Mouse (Mus musculus): ENCODE measurements around the gene Trabd2b. TPM values are rescaled to one million over a fixed set of nuclear protein-coding genes. Genes with fewer than 3 reads are reported as not detected.

The Trabd2b gene
- polyA plus RNA-seq, 1 experiment from 2014 or later, result 0.32 TPM

- 83% methylated on average over 4 of the region's 4 CpGs for WGBS
- ATAC-seq (replicated peaks), result no peak
- H3K4me2 ChIP-seq (replicated peaks), result no peak overlapping the region
Measured at GRCm38 (mm10) chr4:114533894-114534754, 127.6 kb downstream of the Trabd2b start.

DNA sequence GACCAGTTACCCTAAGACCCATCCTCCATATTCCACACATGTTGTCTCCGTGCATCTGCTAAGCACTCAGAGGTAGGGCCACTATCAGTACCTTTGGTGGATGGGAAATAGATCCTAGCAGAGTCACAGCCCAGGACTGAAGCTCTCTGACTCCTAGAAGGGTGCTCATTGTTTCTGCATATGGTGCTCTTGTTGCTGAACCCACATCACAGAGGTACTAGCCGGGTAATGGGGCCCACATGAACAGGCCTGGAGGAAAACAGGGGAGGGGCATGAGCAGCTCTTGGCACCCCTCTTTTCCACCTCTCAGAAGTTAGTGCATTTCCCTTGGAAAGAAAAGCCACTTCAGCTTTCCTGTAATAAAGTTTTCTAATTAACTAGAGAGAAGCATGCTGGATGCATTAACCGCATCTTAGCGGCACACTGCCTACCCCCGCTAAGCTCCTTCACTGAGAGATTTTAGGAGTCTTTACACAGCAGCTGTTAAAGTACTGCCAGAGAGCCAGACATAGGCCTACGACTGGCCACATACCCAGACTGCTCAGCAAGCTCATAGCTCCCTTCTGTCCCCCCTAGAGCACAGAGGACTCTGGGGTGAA lies 131.0 kb downstream of the Trabd2b start:
- Histone ChIP-seq H3K4me2 (replicated peaks) (no peak overlapping the region), H3K9me3 (no peaks in the 10 kb centered on the region), H3K27ac (replicated peaks) (no peak overlapping the region), H3K4me1 (no peaks in the 10 kb centered on the region), H3K4me3 (no peak overlapping the region), H3K36me3 (no peaks in the 10 kb centered on the region), H3K27me3 (no peaks in the 10 kb centered on the region), H3K9ac (replicated peaks) (no peak overlapping the region)
- 72% methylated on average over 6 of the region's 6 CpGs for WGBS
- ATAC-seq (replicated peaks), result no peak

More at GRCm38 (mm10) chr4:114533894-114534754, 127.6 kb downstream of the Trabd2b start:
- H3K36me3 ChIP-seq, result no peaks in the 10 kb centered on the region
- H3K4me3 ChIP-seq, result no peak overlapping the region
- H3K4me1 ChIP-seq, result no peaks in the 10 kb centered on the region
- no peaks in the 10 kb centered on the region for H3K27me3 ChIP-seq
- no peaks in the 10 kb centered on the region for H3K9me3 ChIP-seq
- no peak overlapping the region for H3K9ac ChIP-seq (replicated peaks)
- H3K27ac ChIP-seq (replicated peaks), result no peak overlapping the region

GRCm38 (mm10) chr4:114540031-114540430 lies 133.5 kb downstream of the Trabd2b start:
- no peaks in the 10 kb centered on the region for H3K9me3 ChIP-seq
- H3K36me3 ChIP-seq, result no peaks in the 10 kb centered on the region
- no peaks in the 10 kb centered on the region for H3K27me3 ChIP-seq
- ATAC-seq (replicated peaks), result no peak
- H3K9ac ChIP-seq (replicated peaks), result no peak overlapping the region
- 90% methylated on average over 7 of the region's 7 CpGs for WGBS
- no peak overlapping the region for H3K4me2 ChIP-seq (replicated peaks)
- H3K4me1 ChIP-seq, result no peaks in the 10 kb centered on the region
- H3K4me3 ChIP-seq, result no peak overlapping the region
- no peak overlapping the region for H3K27ac ChIP-seq (replicated peaks)

- no peak overlapping the region for H3K4me3 ChIP-seq
- no peak overlapping the region for H3K4me2 ChIP-seq (replicated peaks)
- ATAC-seq (replicated peaks), result no peak
- H3K27ac ChIP-seq (replicated peaks), result no peak overlapping the region
- WGBS, result 89% methylated on average over 1 of the region's 1 CpGs
- no peaks in the 10 kb centered on the region for H3K4me1 ChIP-seq
- no peaks in the 10 kb centered on the region for H3K36me3 ChIP-seq
- H3K27me3 ChIP-seq, result no peaks in the 10 kb centered on the region
- H3K9me3 ChIP-seq, result no peaks in the 10 kb centered on the region
- no peak overlapping the region for H3K9ac ChIP-seq (replicated peaks)
Measured at GRCm38 (mm10) chr4:114541221-114541620, 134.7 kb downstream of the Trabd2b start.

DNA sequence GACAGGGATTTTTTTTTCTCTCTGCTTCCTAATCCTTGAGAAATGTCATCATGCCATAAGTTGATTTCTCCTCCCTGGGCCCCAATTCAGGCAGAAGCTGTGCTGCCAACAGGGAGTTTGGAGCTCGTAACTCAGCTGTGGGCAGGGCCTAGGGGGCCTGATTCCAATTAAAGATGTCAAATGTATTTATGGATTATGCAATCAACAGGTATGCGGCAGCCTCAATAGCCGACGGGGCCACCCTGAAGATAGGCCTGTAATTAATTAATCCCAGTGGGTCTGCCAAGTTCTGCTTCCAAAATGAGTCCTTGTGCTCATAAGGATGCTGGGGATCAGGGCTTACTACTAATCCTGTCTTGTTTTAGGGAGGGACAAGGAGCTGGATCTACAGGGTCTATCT lies 135.6 kb downstream of the Trabd2b start:
- Histone ChIP-seq H3K27ac (replicated peaks) (no peak overlapping the region), H3K4me2 (replicated peaks) (no peak overlapping the region), H3K4me3 (no peak overlapping the region), H3K9me3 (no peaks in the 10 kb centered on the region), H3K9ac (replicated peaks) (no peak overlapping the region), H3K4me1 (no peaks in the 10 kb centered on the region), H3K36me3 (no peaks in the 10 kb centered on the region), H3K27me3 (no peaks in the 10 kb centered on the region)
- WGBS, result 66% methylated on average over 4 of the region's 4 CpGs
- ATAC-seq (replicated peaks), result no peak

- no peaks in the 10 kb centered on the region for H3K36me3 ChIP-seq
- no peak for ATAC-seq (replicated peaks)
- H3K27me3 ChIP-seq, result no peaks in the 10 kb centered on the region
- H3K27ac ChIP-seq (replicated peaks), result no peak overlapping the region
- H3K4me2 ChIP-seq (replicated peaks), result no peak overlapping the region
- 75% methylated on average over 3 of the region's 3 CpGs for WGBS
- H3K9ac ChIP-seq (replicated peaks), result no peak overlapping the region
- no peak overlapping the region for H3K4me3 ChIP-seq
- no peaks in the 10 kb centered on the region for H3K4me1 ChIP-seq
- no peaks in the 10 kb centered on the region for H3K9me3 ChIP-seq
Measured at GRCm38 (mm10) chr4:114545481-114546200, 139.1 kb downstream of the Trabd2b start.

- Histone ChIP-seq H3K27ac (replicated peaks) (no peak overlapping the region), H3K27me3 (no peaks in the 10 kb centered on the region), H3K4me2 (replicated peaks) (no peak overlapping the region), H3K9ac (replicated peaks) (no peak overlapping the region), H3K9me3 (no peaks in the 10 kb centered on the region), H3K36me3 (no peaks in the 10 kb centered on the region), H3K4me3 (no peak overlapping the region), H3K4me1 (no peaks in the 10 kb centered on the region)
- 83% methylated on average over 8 of the region's 8 CpGs for WGBS
- ATAC-seq (replicated peaks), result no peak
Measured at GRCm38 (mm10) chr4:114547658-114548448, 141.3 kb downstream of the Trabd2b start.

DNA sequence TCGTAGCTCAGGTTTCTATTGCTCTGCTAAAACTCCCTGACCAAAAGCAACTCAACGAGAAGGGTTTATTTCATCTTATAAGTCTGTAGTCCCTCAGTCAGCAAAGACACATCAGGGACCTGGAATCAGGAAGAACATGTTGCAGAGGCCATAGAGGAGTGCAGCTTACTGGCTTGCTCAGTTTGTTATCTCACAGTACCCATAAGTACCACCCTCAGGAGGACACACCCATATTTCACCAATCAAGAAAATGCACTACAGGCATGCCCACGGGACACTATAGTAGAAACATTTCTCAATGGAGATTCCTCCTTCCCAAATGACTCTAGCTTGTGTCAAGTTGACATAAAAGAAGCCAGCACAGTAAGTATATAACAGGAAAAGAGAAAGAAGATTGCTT lies 143.0 kb downstream of the Trabd2b start:
- Histone ChIP-seq H3K36me3 (no peaks in the 10 kb centered on the region), H3K27me3 (no peaks in the 10 kb centered on the region), H3K27ac (replicated peaks) (no peak overlapping the region), H3K4me3 (no peak overlapping the region), H3K4me1 (no peaks in the 10 kb centered on the region), H3K9me3 (no peaks in the 10 kb centered on the region), H3K9ac (replicated peaks) (no peak overlapping the region), H3K4me2 (replicated peaks) (no peak overlapping the region)
- WGBS, result 95% methylated on average over 3 of the region's 3 CpGs
- no peak for ATAC-seq (replicated peaks)

DNA sequence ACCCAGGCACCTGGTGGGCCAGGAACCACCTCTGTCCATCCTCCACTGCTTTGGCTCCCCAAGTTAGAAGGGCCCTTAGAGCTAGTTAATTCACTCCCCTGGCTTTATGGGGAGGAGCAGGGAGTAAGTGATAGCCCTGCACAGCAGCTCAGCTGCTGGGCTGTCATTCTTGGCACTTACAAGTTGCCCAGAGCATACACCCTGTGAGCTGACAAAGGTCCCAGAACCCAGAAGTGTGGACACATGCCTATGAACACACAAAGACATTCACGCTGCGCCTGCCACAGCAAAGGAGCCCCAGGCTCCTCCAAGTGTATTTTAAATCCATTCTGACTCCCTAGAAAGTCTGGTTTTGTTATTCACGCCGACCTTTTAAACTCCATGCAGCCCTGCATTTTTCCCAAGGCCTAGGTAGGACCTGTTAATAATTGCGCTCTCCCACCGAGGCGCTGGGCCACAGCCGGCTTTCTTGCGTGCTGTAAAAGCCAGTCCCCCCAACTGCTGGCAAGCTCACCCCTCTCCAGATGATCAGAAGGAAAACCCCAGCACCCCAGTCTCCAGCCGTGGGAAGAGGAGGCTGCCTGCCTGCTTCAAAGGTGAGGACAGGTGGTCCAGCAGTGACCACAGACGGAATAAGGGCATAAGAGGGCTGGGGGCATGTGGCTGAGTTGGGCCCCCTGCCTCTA lies 144.1 kb downstream of the Trabd2b start:
- Histone ChIP-seq H3K9me3 (no peaks in the 10 kb centered on the region), H3K27me3 (no peaks in the 10 kb centered on the region), H3K4me3 (no peak overlapping the region), H3K9ac (replicated peaks) (no peak overlapping the region), H3K36me3 (no peaks in the 10 kb centered on the region), H3K4me2 (replicated peaks) (no peak overlapping the region), H3K27ac (replicated peaks) (no peak overlapping the region), H3K4me1 (no peaks in the 10 kb centered on the region)
- 0 out of 2 replicates have a peak, but pooled peaks have one; percentile 23 for ATAC-seq (replicated peaks)
- 46% methylated on average over 11 of the region's 11 CpGs for WGBS

- Histone ChIP-seq H3K9ac (replicated peaks) (no peak overlapping the region), H3K4me1 (no peaks in the 10 kb centered on the region), H3K27ac (replicated peaks) (no peak overlapping the region), H3K36me3 (no peaks in the 10 kb centered on the region), H3K9me3 (no peaks in the 10 kb centered on the region), H3K27me3 (no peaks in the 10 kb centered on the region), H3K4me2 (replicated peaks) (no peak overlapping the region), H3K4me3 (no peak overlapping the region)
- no peak for ATAC-seq (replicated peaks)
- 75% methylated on average over 5 of the region's 5 CpGs for WGBS
Measured at GRCm38 (mm10) chr4:114556880-114557279, 150.4 kb downstream of the Trabd2b start.

DNA sequence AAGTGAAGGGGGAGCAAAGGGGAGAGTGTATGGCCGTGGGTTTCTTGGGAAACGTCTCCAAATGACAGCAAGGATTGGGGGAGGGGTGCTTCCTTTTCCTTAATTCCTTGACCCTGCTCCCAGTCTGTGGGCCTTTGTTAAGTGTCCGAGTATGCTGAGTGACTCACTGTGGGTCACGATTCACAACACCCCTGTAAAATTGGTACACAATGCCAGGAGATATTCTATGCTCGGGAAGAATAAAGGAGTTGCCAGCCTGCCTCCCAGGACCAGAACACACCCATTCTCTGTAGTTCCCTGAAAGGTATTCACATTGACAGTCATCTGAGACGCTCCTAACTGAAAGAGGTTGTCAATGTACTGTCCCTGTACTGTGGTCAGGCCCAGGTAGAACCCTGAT lies 151.2 kb downstream of the Trabd2b start:
- H3K4me3 ChIP-seq, result no peak overlapping the region
- no peak overlapping the region for H3K27ac ChIP-seq (replicated peaks)
- H3K9me3 ChIP-seq, result no peaks in the 10 kb centered on the region
- H3K9ac ChIP-seq (replicated peaks), result no peak overlapping the region
- WGBS, result 45% methylated on average over 6 of the region's 6 CpGs
- no peak for ATAC-seq (replicated peaks)
- no peaks in the 10 kb centered on the region for H3K27me3 ChIP-seq
- no peaks in the 10 kb centered on the region for H3K36me3 ChIP-seq
- no peaks in the 10 kb centered on the region for H3K4me1 ChIP-seq
- no peak overlapping the region for H3K4me2 ChIP-seq (replicated peaks)

Data from forebrain, embryonic 15.5 days (tissue).